Comparison of ENCODE assay signal across 21 mouse cellular contexts in the genomic region with DNA sequence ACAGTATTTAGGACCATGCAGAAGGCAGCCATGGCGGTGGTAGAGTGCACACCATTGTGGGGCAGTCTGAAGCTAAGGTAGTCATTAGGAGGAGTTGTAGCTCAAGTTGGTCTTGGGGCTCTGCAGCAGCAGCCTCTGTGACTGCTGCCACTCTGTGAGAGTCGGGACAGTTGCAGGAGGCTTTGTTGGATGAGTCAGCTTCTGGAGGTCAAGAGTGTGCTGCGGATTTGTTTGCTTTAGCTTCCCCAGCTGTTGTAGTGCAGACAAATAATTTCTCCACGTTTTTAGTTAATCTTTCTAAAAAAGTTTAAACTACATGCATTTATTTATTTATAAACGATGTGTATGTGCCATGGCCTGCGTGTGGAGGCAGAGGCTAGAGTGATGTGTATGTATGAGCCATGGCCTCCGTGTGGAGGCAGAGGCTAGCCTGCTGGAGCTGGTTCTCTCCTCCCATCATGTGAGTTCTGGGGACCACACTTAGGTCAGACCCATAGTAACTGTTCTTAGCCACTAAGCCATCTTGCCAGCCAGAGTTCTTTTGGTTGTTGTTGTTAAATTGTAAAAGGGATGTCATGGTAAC.
A peak's percentile ranks its signal among the peaks of the same experiment; 100 is the strongest.
DNase-seq lines count a peak whose midpoint lies in the region; ATAC-seq lines count a peak whose summit lies in the region.
"Had no signal": no experiment of that assay in that cellular context is flagged by ENCODE, and none has a peak within 500 bp of the region (broad histone marks: within the 10 kb centered on the region; RNA-seq: fewer than 3 reads in every experiment).

No protein-coding gene starts in this region.

- WGBS in lung, embryonic 16.5 days = 45% methylated on average over 7 of the region's 7 CpGs
- WGBS in intestine, embryonic 16.5 days = 43% methylated on average over 7 of the region's 7 CpGs

- DNase-seq in heart, adult 11 months = peak; percentile 90
- DNase-seq in heart, adult 8-10 months (ENCODE audit: low spot score) = no peak
- DNase-seq in lung, postnatal 36 days = no peak
- DNase-seq in adipocyte (ENCODE audit: low spot score) = peak; percentile 33
- no peak for DNase-seq in spleen, postnatal 36 days (ENCODE audit: low spot score in 2 of 2)
- DNase-seq: B cell, adult 2 months; cerebellum, adult 2 months; gastrocnemius, adult 2 months; kidney, postnatal 25 days; layer of hippocampus, adult 9-11 months; liver, postnatal 0 days; right cerebral cortex, postnatal 25 days had no signal

- H3K9ac ChIP-seq in lung, embryonic 16.5 days (ENCODE audit: low read length) = no peak overlapping the region
- no peak overlapping the region for H3K9ac ChIP-seq in intestine, embryonic 16.5 days (ENCODE audit: low read depth, low read length)
- H3K9ac ChIP-seq: embryonic facial prominence, embryonic 12.5 days; liver, postnatal 0 days; neural tube, embryonic 13.5 days had no signal

- ATAC-seq in lung, embryonic 16.5 days (ENCODE audit: low read depth) = peak; percentile 75
- peak; percentile 44; the same call in 1 of the 2 replicates for ATAC-seq in intestine, embryonic 16.5 days
- no peak for ATAC-seq in erythroblast, adult 5-6 weeks (replicated peaks; ENCODE audit: low FRiP score, poor library complexity, severe bottlenecking)
- ATAC-seq: activated CD4-positive, CD25-positive, alpha-beta regulatory T cell, adult 4 months; liver, postnatal 0 days; Patski had no signal

- H3K27me3 ChIP-seq in lung, embryonic 16.5 days (ENCODE audit: control insufficient read depth, insufficient read depth, low read depth, low read length) = no peaks in the 10 kb centered on the region
- no peaks in the 10 kb centered on the region for H3K27me3 ChIP-seq in intestine, embryonic 16.5 days (replicated peaks; ENCODE audit: control insufficient read depth, insufficient read depth, low read length)
- H3K27me3 ChIP-seq: embryonic facial prominence, embryonic 12.5 days; megakaryocyte, embryonic 14.5 days; neural tube, embryonic 13.5 days; Patski had no signal

- no peak overlapping the region for H3K4me2 ChIP-seq in lung, embryonic 16.5 days (ENCODE audit: low read depth, low read length)
- H3K4me2 ChIP-seq in intestine, embryonic 16.5 days (ENCODE audit: low read depth, low read length) = no peak overlapping the region
- H3K4me2 ChIP-seq: embryonic facial prominence, embryonic 12.5 days; neural tube, embryonic 13.5 days had no signal

- H3K36me3 ChIP-seq in lung, embryonic 16.5 days (ENCODE audit: control insufficient read depth, insufficient read depth, low read length) = no peaks in the 10 kb centered on the region
- H3K36me3 ChIP-seq in intestine, embryonic 16.5 days (ENCODE audit: control insufficient read depth, insufficient read depth, low read length) = no peaks in the 10 kb centered on the region
- H3K36me3 ChIP-seq: embryonic facial prominence, embryonic 12.5 days; hindbrain, embryonic 10.5 days; neural tube, embryonic 13.5 days had no signal

- H3K27ac ChIP-seq in lung, embryonic 16.5 days (ENCODE audit: low read length) = no peak overlapping the region
- no peak overlapping the region for H3K27ac ChIP-seq in intestine, embryonic 16.5 days (ENCODE audit: low read length)
- H3K27ac ChIP-seq: embryonic facial prominence, embryonic 12.5 days; hindbrain, embryonic 10.5 days; neural tube, embryonic 13.5 days had no signal

- H3K9me3 ChIP-seq in lung, embryonic 16.5 days (ENCODE audit: control insufficient read depth, low read length) = no peaks in the 10 kb centered on the region
- no peaks in the 10 kb centered on the region for H3K9me3 ChIP-seq in intestine, embryonic 16.5 days (ENCODE audit: control insufficient read depth, low read length)
- H3K9me3 ChIP-seq: embryonic facial prominence, embryonic 12.5 days; hindbrain, embryonic 10.5 days; megakaryocyte, embryonic 14.5 days; neural tube, embryonic 13.5 days had no signal

- H3K4me3 ChIP-seq in lung, embryonic 16.5 days (ENCODE audit: low read length) = no peak overlapping the region
- H3K4me3 ChIP-seq in intestine, embryonic 16.5 days (ENCODE audit: low read length) = no peak overlapping the region
- H3K4me3 ChIP-seq: embryonic facial prominence, embryonic 12.5 days; gastrocnemius, adult 2 months; hindbrain, embryonic 10.5 days; megakaryocyte, embryonic 14.5 days; neural tube, embryonic 13.5 days had no signal

- H3K4me1 ChIP-seq in lung, embryonic 16.5 days (replicated peaks; ENCODE audit: control insufficient read depth, insufficient read depth, low read length) = peaks cover 2% of the 10 kb centered on the region; the same call in 1 of the 2 replicates
- peaks cover 7% of the 10 kb centered on the region for H3K4me1 ChIP-seq in intestine, embryonic 16.5 days (ENCODE audit: control insufficient read depth, insufficient read depth, low read length)
- H3K4me1 ChIP-seq: embryonic facial prominence, embryonic 12.5 days; hindbrain, embryonic 10.5 days had no signal

Comparison
In these comparisons a context has a peak if more than half of its experiments do, and no peak if none do; other contexts are left out.
1. DNase-seq: peak in heart, adult 11 months (single experiment) and adipocyte (single experiment); none in heart, adult 8-10 months (single experiment), lung, postnatal 36 days (single experiment) and spleen, postnatal 36 days (0 of 2).